Mouse (Mus musculus) liver, embryonic 11.5 days (tissue): ENCODE data around the gene Dchs2. TPM values are rescaled to one million over a fixed set of nuclear protein-coding genes. Genes with fewer than 3 reads are reported as not detected.

ENCODE experiments used
- ATAC-seq: fragments of 200-750 bp; cut with Nextera tagmentation; replicated peaks from 2 replicates; pipeline ENCODE4 v1.8.0; 2017; ENCODE audit warnings: moderate number of reproducible peaks, mild to moderate bottlenecking, moderate TSS enrichment, moderate library complexity; ENCODE audit not compliant: low FRiP score
- DNase-seq: peaks from one replicate; pipeline ENCODE4 v3.0.0-alpha.2; 2017; ENCODE audit warnings: low spot score
- H3K27ac ChIP-seq: fragments of 300-500 bp; sonication (generic); 2 replicates; pipeline ENCODE4 v1.5.1; 2014; ENCODE audit warnings: mild to moderate bottlenecking, low read depth, low read length, control low read depth
- H3K27me3 ChIP-seq: fragments of 300-500 bp; sonication (generic); replicated peaks from 2 replicates; pipeline ENCODE4 v1.6.1; 2014; ENCODE audit warnings: low read length, mixed read lengths; ENCODE audit not compliant: control insufficient read depth, insufficient read depth
- H3K36me3 ChIP-seq: fragments of 300-500 bp; sonication (generic); 2 replicates; pipeline ENCODE4 v1.6.1; 2014; ENCODE audit warnings: mild to moderate bottlenecking, low read length, moderate library complexity, mixed read lengths; ENCODE audit not compliant: control insufficient read depth, insufficient read depth
- H3K4me1 ChIP-seq: fragments of 300-500 bp; sonication (generic); replicated peaks from 2 replicates; pipeline ENCODE4 v1.6.1; 2014; ENCODE audit warnings: low read length, mixed read lengths; ENCODE audit not compliant: control insufficient read depth, insufficient read depth
- H3K4me2 ChIP-seq: fragments of 300-500 bp; sonication (generic); 2 replicates; pipeline ENCODE4 v1.6.1; 2014; ENCODE audit warnings: mild to moderate bottlenecking, control low read depth, moderate library complexity
- H3K4me3 ChIP-seq: fragments of 300-500 bp; sonication (generic); 2 replicates; pipeline ENCODE4 v1.5.1; 2014; ENCODE audit warnings: low read depth, low read length, control low read depth
- H3K9ac ChIP-seq: fragments of 300-500 bp; sonication (generic); 2 replicates; pipeline ENCODE4 v1.6.1; 2014; ENCODE audit warnings: low read depth, low read length, control low read depth
- H3K9me3 ChIP-seq: fragments of 300-500 bp; sonication (generic); 2 replicates; pipeline ENCODE4 v1.6.1; 2016; ENCODE audit warnings: low read length, inconsistent platforms, mixed read lengths; ENCODE audit not compliant: control insufficient read depth
- WGBS: fragments of 180-500 bp; shearing (Covaris S2); extraction: QIAGEN DNeasy Blood & Tissue Kit; methylation state at CpG from one replicate; pipeline ENCODE4 v1.1.7; 2014; 5-methylcytosine and 5-hydroxymethylcytosine counted together
- polyA plus RNA-seq: library from polyadenylated mRNA; unstranded; fragments of >200 nt; fragmentation: Nextera tagmentation; extraction: Ambion mirVana; gene quantifications from 2 replicates; pipeline ENCODE4 v1.2.1, GENCODE M21; 2014

The Dchs2 gene
- polyA plus RNA-seq, 1 experiment from 2014 or later: 0.04 TPM

- no peaks in the 10 kb centered on the region for H3K36me3 ChIP-seq
- H3K4me1 ChIP-seq: no peaks in the 10 kb centered on the region
- peaks cover 2% of the 10 kb centered on the region; the same call in 1 of the 2 replicates for H3K27me3 ChIP-seq
- no peaks in the 10 kb centered on the region for H3K9me3 ChIP-seq
- no peak for ATAC-seq
- no peak overlapping the region for H3K27ac ChIP-seq
- WGBS: 75% methylated on average over 7 of the region's 7 CpGs
- DNase-seq: no peak
- H3K9ac ChIP-seq: no peak overlapping the region
- H3K4me2 ChIP-seq: no peak overlapping the region
- no peak overlapping the region for H3K4me3 ChIP-seq
Measured at GRCm38 (mm10) chr3:83136413-83136812, 8.7 kb downstream of the Dchs2 start.

GRCm38 (mm10) chr3:83138820-83139219 lies 11.1 kb downstream of the Dchs2 start:
- Histone ChIP-seq H3K9me3 (no peaks in the 10 kb centered on the region), H3K27ac (no peak overlapping the region), H3K27me3 (no peaks in the 10 kb centered on the region), H3K4me2 (no peak overlapping the region), H3K4me3 (no peak overlapping the region), H3K9ac (no peak overlapping the region), H3K4me1 (no peaks in the 10 kb centered on the region), H3K36me3 (no peaks in the 10 kb centered on the region)
- DNase-seq (no peak), ATAC-seq (no peak)
- WGBS: 61% methylated on average over 2 of the region's 2 CpGs

DNA sequence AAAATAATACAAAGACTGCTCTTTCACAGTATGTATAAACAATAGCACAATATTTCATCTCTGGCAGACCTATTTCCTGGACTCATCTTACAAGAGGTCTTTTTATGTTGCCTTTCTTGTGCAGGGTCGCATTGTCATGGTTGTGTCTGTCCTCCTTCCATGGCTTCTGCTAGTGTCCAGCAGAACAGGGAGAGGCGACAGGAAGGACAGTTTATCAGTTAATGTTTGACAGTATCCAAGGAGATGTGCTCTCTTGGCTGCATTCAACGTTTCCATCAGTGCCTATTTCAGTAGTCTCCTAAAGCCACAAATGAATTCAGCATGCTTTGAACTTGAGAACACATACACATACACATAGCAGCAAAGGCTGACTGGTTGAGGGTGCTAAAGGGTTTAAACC lies 17.9 kb downstream of the Dchs2 start:
- Histone ChIP-seq H3K9me3 (no peaks in the 10 kb centered on the region), H3K4me3 (no peak overlapping the region), H3K4me1 (no peaks in the 10 kb centered on the region), H3K27ac (no peak overlapping the region), H3K9ac (no peak overlapping the region), H3K27me3 (no peaks in the 10 kb centered on the region), H3K4me2 (no peak overlapping the region), H3K36me3 (no peaks in the 10 kb centered on the region)
- ATAC-seq (no peak), DNase-seq (no peak)
- WGBS: 43% methylated on average over 3 of the region's 3 CpGs

DNA sequence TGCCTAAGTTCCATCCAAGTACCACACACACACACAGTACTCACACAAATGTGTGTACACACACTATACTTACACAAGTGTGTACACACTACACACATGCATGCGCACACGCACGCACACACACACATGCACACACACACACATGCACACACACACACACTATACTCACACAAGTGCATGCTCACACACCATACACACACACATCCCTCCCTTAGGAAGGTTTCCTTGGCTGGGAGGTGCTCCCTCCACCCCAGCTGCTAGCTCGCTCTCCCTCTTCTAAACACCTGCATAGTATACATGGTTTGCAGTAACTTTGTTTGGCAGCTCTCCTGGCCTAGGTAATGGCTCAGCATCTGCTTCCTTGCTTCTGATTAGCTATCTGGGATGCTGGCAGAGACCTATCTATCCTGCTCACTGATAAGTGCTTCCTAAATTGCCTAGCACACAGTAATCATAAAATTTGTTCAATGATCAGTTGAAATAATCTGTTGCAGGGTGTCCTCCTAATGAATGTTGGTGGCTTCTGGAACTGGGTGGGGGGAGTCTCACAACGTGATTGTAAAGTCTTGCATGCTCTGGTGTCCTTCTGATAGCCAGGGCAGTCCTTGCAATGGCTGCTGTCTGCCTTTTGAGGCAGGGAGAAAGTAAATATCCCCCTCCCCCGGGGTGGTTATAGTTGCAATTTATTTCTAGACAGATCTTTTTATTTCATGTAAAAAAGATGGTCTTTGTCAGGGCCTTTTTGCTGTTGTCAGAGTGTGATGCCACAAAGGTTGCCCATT lies 19.7 kb downstream of the Dchs2 start:
- no peak overlapping the region for H3K4me3 ChIP-seq
- no peaks in the 10 kb centered on the region for H3K4me1 ChIP-seq
- H3K27me3 ChIP-seq: no peaks in the 10 kb centered on the region
- no peak overlapping the region for H3K4me2 ChIP-seq
- H3K27ac ChIP-seq: no peak overlapping the region
- H3K9ac ChIP-seq: no peak overlapping the region
- ATAC-seq (no peak), DNase-seq (no peak)
- H3K36me3 ChIP-seq: no peaks in the 10 kb centered on the region
- WGBS: 72% methylated on average over 6 of the region's 6 CpGs
- no peaks in the 10 kb centered on the region for H3K9me3 ChIP-seq

DNA sequence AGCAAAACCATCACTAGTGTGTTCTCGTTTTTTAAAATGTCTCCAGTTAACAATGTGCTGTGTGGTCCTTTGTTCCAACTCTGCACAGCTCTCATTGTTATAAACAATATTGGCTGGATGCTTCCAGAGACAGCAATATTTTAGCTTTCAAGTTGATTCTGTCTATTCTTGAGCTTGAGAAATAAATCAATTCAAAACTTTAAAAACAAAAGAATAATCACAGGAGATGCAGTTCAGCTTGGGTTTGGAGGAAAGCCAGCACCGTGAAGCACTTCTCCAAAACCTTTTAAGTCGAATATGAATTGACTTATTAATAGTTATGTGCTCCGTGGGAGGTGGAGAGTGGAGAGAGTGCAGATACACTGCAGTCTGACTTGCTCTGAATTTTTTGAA lies 20.3 kb downstream of the Dchs2 start:
- no peaks in the 10 kb centered on the region for H3K27me3 ChIP-seq
- no peaks in the 10 kb centered on the region for H3K9me3 ChIP-seq
- H3K36me3 ChIP-seq: no peaks in the 10 kb centered on the region
- no peak overlapping the region for H3K27ac ChIP-seq
- no peak overlapping the region for H3K9ac ChIP-seq
- 62% methylated on average over 4 of the region's 4 CpGs for WGBS
- no peak overlapping the region for H3K4me3 ChIP-seq
- H3K4me2 ChIP-seq: no peak overlapping the region
- no peak for DNase-seq
- ATAC-seq: no peak
- no peaks in the 10 kb centered on the region for H3K4me1 ChIP-seq

GRCm38 (mm10) chr3:83148508-83148907 lies 20.8 kb downstream of the Dchs2 start:
- Histone ChIP-seq H3K4me1 (no peaks in the 10 kb centered on the region), H3K27me3 (no peaks in the 10 kb centered on the region), H3K4me3 (no peak overlapping the region), H3K9ac (no peak overlapping the region), H3K9me3 (no peaks in the 10 kb centered on the region), H3K27ac (no peak overlapping the region), H3K36me3 (no peaks in the 10 kb centered on the region), H3K4me2 (no peak overlapping the region)
- DNase-seq (no peak), ATAC-seq (no peak)
- WGBS: 53% methylated on average over 3 of the region's 3 CpGs

DNA sequence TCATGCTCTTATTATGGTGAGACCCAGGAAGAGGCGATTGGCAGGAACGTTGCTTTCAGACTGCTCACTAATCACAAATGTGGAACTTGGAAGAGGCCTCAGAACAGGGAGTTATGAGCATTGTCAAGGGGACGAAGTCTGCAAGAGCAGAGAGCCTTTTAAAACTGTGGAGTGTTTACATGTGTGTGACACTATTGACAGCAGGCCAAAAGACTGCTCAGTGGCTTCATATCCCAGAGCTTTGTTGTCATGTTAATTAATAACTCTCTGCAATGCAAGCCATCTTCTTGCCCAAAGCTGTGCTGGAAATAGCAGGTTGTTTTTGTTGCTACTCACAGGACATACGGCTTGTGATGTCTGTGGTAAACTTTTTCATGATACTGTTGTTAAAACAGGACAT lies 27.9 kb downstream of the Dchs2 start:
- ATAC-seq (no peak), DNase-seq (no peak)
- no peak overlapping the region for H3K9ac ChIP-seq
- no peak overlapping the region for H3K27ac ChIP-seq
- no peaks in the 10 kb centered on the region for H3K4me1 ChIP-seq
- no peak overlapping the region for H3K4me3 ChIP-seq
- no peaks in the 10 kb centered on the region for H3K27me3 ChIP-seq
- no peaks in the 10 kb centered on the region for H3K9me3 ChIP-seq
- no peak overlapping the region for H3K4me2 ChIP-seq
- no peaks in the 10 kb centered on the region for H3K36me3 ChIP-seq
- 57% methylated on average over 4 of the region's 4 CpGs for WGBS

GRCm38 (mm10) chr3:83156165-83156564 lies 28.4 kb downstream of the Dchs2 start:
- Histone ChIP-seq H3K9me3 (no peaks in the 10 kb centered on the region), H3K27me3 (no peaks in the 10 kb centered on the region), H3K4me2 (no peak overlapping the region), H3K27ac (no peak overlapping the region), H3K36me3 (no peaks in the 10 kb centered on the region), H3K9ac (no peak overlapping the region), H3K4me3 (no peak overlapping the region), H3K4me1 (no peaks in the 10 kb centered on the region)
- DNase-seq: no peak
- no peak for ATAC-seq
- WGBS: 72% methylated on average over 4 of the region's 4 CpGs

- no peak overlapping the region for H3K4me3 ChIP-seq
- H3K4me1 ChIP-seq: no peaks in the 10 kb centered on the region
- no peak overlapping the region for H3K27ac ChIP-seq
- no peaks in the 10 kb centered on the region for H3K27me3 ChIP-seq
- no peaks in the 10 kb centered on the region for H3K36me3 ChIP-seq
- no peaks in the 10 kb centered on the region for H3K9me3 ChIP-seq
- no peak for DNase-seq
- WGBS: 78% methylated on average over 6 of the region's 6 CpGs
- no peak for ATAC-seq
- H3K4me2 ChIP-seq: no peak overlapping the region
- no peak overlapping the region for H3K9ac ChIP-seq
Measured at GRCm38 (mm10) chr3:83161542-83162231, 33.9 kb downstream of the Dchs2 start.
